21 mouse cellular contexts compared by ENCODE assay signal in genomic region chr5:99419872-99420271, GRCm38 (mm10).
DNase-seq lines count a peak whose midpoint lies in the region; ATAC-seq lines count a peak whose summit lies in the region.
"Had no signal": no experiment of that assay in that cellular context is flagged by ENCODE, and none has a peak within 500 bp of the region (broad histone marks: within the 10 kb centered on the region; RNA-seq: fewer than 3 reads in every experiment).

No protein-coding gene starts in this region.

- DNase-seq in intestine, embryonic 14.5 days (ENCODE audit: low spot score): no peak
- peak; percentile 56 for DNase-seq in lung, postnatal 36 days
- DNase-seq in heart, adult 9 months (ENCODE audit: low spot score in 2 of 2): no peak
- no peak for DNase-seq in spleen, adult 18-20 months
- DNase-seq in forebrain, embryonic 10.5 days (ENCODE audit: extremely low spot score, low spot score): no peak
- no peak for DNase-seq in thymus, postnatal 4 days
- DNase-seq: adrenal gland, adult 2 months; adrenal gland, postnatal 25 days; cerebellum, adult 18-20 months; cerebellum, postnatal 10 days; embryo, embryonic 11 days; gastrocnemius, postnatal 10 days; heart, adult 18-20 months had no signal

- no peaks in the 10 kb centered on the region for H3K4me1 ChIP-seq in intestine, embryonic 14.5 days (replicated peaks; ENCODE audit: control insufficient read depth, insufficient read depth, low read length)
- no peaks in the 10 kb centered on the region for H3K4me1 ChIP-seq in intestine, embryonic 16.5 days (ENCODE audit: control insufficient read depth, insufficient read depth, low read length)
- peaks cover 10% of the 10 kb centered on the region; the same call in 1 of the 2 replicates for H3K4me1 ChIP-seq in lung, embryonic 16.5 days (replicated peaks; ENCODE audit: control insufficient read depth, insufficient read depth, low read length)
- no peaks in the 10 kb centered on the region for H3K4me1 ChIP-seq in forebrain, embryonic 10.5 days
- H3K4me1 ChIP-seq: forebrain, embryonic 15.5 days; hindbrain, embryonic 10.5 days had no signal

- no peaks in the 10 kb centered on the region for H3K27me3 ChIP-seq in intestine, embryonic 14.5 days (replicated peaks; ENCODE audit: control insufficient read depth, insufficient read depth, low read length)
- no peaks in the 10 kb centered on the region for H3K27me3 ChIP-seq in intestine, embryonic 16.5 days (replicated peaks; ENCODE audit: control insufficient read depth, insufficient read depth, low read length)
- H3K27me3 ChIP-seq in lung, embryonic 16.5 days (ENCODE audit: control insufficient read depth, insufficient read depth, low read depth, low read length): no peaks in the 10 kb centered on the region
- H3K27me3 ChIP-seq in forebrain, embryonic 10.5 days (ENCODE audit: poor library complexity, severe bottlenecking): 0 out of 2 replicates have a peak, but pooled peaks cover 5% of the 10 kb centered on the region
- H3K27me3 ChIP-seq: embryonic facial prominence, embryonic 15.5 days; forebrain, embryonic 15.5 days had no signal

- no peaks in the 10 kb centered on the region for H3K9me3 ChIP-seq in intestine, embryonic 14.5 days (ENCODE audit: control insufficient read depth, low read length)
- H3K9me3 ChIP-seq in intestine, embryonic 16.5 days (ENCODE audit: control insufficient read depth, low read length): no peaks in the 10 kb centered on the region
- no peaks in the 10 kb centered on the region for H3K9me3 ChIP-seq in lung, embryonic 16.5 days (ENCODE audit: control insufficient read depth, low read length)
- no peaks in the 10 kb centered on the region for H3K9me3 ChIP-seq in forebrain, embryonic 10.5 days
- H3K9me3 ChIP-seq: embryonic facial prominence, embryonic 15.5 days; forebrain, embryonic 15.5 days; hindbrain, embryonic 10.5 days had no signal

- no peak overlapping the region for H3K4me2 ChIP-seq in intestine, embryonic 14.5 days (ENCODE audit: low read length)
- H3K4me2 ChIP-seq in intestine, embryonic 16.5 days (ENCODE audit: low read depth, low read length): no peak overlapping the region
- no peak overlapping the region for H3K4me2 ChIP-seq in lung, embryonic 16.5 days (ENCODE audit: low read depth, low read length)
- H3K4me2 ChIP-seq: embryonic facial prominence, embryonic 15.5 days; forebrain, embryonic 15.5 days; heart, embryonic 11.5 days; hindbrain, embryonic 14.5 days had no signal

- H3K36me3 ChIP-seq in intestine, embryonic 14.5 days (ENCODE audit: control insufficient read depth, insufficient read depth, low read length): no peaks in the 10 kb centered on the region
- no peaks in the 10 kb centered on the region for H3K36me3 ChIP-seq in intestine, embryonic 16.5 days (ENCODE audit: control insufficient read depth, insufficient read depth, low read length)
- H3K36me3 ChIP-seq in lung, embryonic 16.5 days (ENCODE audit: control insufficient read depth, insufficient read depth, low read length): no peaks in the 10 kb centered on the region
- no peaks in the 10 kb centered on the region for H3K36me3 ChIP-seq in forebrain, embryonic 10.5 days (replicated peaks)
- H3K36me3 ChIP-seq: embryonic facial prominence, embryonic 15.5 days; forebrain, embryonic 15.5 days; hindbrain, embryonic 10.5 days had no signal

- ATAC-seq in intestine, embryonic 14.5 days (replicated peaks; ENCODE audit: low FRiP score, low TSS enrichment, low read depth): peak; percentile 32; the same call in 1 of the 2 replicates
- peak; percentile 67 for ATAC-seq in intestine, embryonic 16.5 days
- ATAC-seq in lung, embryonic 16.5 days (ENCODE audit: low read depth): peak; percentile 87
- ATAC-seq: forebrain, embryonic 15.5 days had no signal

- H3K27ac ChIP-seq in intestine, embryonic 14.5 days (ENCODE audit: low read depth): no peak overlapping the region
- no peak overlapping the region for H3K27ac ChIP-seq in intestine, embryonic 16.5 days (ENCODE audit: low read length)
- H3K27ac ChIP-seq in lung, embryonic 16.5 days (ENCODE audit: low read length): peak overlapping the region; percentile 61
- H3K27ac ChIP-seq in forebrain, embryonic 10.5 days: no peak overlapping the region
- H3K27ac ChIP-seq: embryonic facial prominence, embryonic 15.5 days; forebrain, embryonic 15.5 days; hindbrain, embryonic 10.5 days; hindbrain, embryonic 14.5 days had no signal

- no peak overlapping the region for H3K4me3 ChIP-seq in intestine, embryonic 14.5 days (ENCODE audit: low read depth, low read length)
- H3K4me3 ChIP-seq in intestine, embryonic 16.5 days (ENCODE audit: low read length): no peak overlapping the region
- H3K4me3 ChIP-seq in lung, embryonic 16.5 days (ENCODE audit: low read length): no peak overlapping the region
- no peak overlapping the region for H3K4me3 ChIP-seq in forebrain, embryonic 10.5 days
- H3K4me3 ChIP-seq: embryonic facial prominence, embryonic 15.5 days; erythroblast, embryonic 14.5 days; forebrain, embryonic 15.5 days; hindbrain, embryonic 10.5 days had no signal

- WGBS in intestine, embryonic 14.5 days: 37% methylated on average over 2 of the region's 2 CpGs
- WGBS in intestine, embryonic 16.5 days: 33% methylated on average over 2 of the region's 2 CpGs
- WGBS in lung, embryonic 16.5 days: 40% methylated on average over 2 of the region's 2 CpGs
- WGBS in forebrain, embryonic 10.5 days: 70% methylated on average over 2 of the region's 2 CpGs

- no peak overlapping the region for H3K9ac ChIP-seq in intestine, embryonic 14.5 days (ENCODE audit: low read length)
- no peak overlapping the region for H3K9ac ChIP-seq in intestine, embryonic 16.5 days (ENCODE audit: low read depth, low read length)
- H3K9ac ChIP-seq in lung, embryonic 16.5 days (ENCODE audit: low read length): no peak overlapping the region
- H3K9ac ChIP-seq: embryonic facial prominence, embryonic 15.5 days; forebrain, embryonic 15.5 days; hindbrain, embryonic 14.5 days had no signal

Comparison
In these comparisons a context has a peak if more than half of its experiments do, and no peak if none do; other contexts are left out.
1. ATAC-seq: peak in every context shown above with its lines; median percentile 87 in lung, embryonic 16.5 days; 67 in intestine, embryonic 16.5 days; 32 in intestine, embryonic 14.5 days.